Mouse (Mus musculus) WW6 (cell line): ENCODE results near the gene Pclaf.
A peak's percentile ranks its signal among the peaks of the same experiment; 100 is the strongest.

ENCODE experiments used
- DNase-seq: peaks from one replicate; pipeline ENCODE4 v3.0.0-alpha.2; 2013; ENCODE audit warnings: low read depth, low spot score

The Pclaf gene

DNA sequence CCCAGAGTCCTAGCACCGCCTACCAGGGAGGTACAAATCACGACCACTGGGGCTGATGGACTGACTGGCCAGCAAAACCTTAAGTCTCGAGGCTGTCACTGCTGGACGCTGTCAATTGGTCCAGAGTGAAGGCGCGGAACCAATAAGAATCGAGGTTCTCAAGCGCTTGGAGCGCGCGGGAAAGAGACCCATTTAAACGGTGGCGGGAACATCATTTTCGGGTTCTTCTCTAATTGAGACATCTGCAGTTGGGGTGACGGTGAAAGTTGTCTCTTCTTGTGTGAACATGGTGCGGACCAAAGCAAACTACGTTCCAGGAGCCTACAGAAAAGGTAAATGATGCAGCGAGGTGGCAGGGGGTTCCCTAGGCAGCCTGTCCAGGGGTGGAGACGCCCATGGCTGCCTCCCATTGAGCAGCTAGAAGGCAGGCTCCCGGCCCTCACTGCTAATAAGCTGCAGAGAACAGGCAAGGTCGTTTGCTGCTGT is at the start of gene Pclaf:
Gene Pclaf (plus strand): TSS at position 95 of the 486 bp plus-strand sequence.
- DNase-seq = no peak

DNA sequence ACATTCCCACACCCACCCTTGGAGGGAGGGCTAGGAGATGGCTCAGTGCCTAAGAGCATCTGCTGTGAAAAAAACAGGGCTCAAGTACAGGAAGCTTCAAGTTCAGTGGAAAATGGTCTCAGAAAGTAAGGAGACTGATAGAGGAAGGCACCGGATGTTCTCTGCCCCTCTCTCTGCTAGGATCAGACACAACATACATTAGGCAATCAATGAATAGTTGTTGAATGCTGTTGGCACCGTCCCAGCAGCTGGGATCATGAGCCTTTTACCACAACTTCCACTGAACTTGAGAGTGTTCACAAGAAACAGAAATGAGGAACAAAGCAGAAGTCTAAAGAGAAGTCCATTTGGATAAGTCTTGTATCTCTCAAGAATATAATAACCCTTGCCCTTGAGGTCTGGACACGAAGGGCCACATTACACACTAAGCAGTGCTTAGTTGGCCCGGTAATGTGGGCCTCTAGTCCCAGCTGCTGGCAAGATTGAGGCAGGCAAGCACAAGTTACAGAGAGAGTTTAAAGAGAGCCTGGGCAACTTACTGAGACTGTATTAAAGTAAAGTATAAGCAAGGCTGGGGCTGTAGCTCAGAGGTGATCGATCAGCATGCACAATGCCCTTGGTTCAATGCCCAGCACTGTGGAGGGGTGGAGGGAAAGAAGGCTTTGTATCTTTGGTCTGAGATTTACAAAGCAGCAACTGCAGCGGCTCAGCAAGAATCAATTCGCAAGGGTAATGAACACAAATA is 45.4 kb upstream of the Pclaf start:
- no peak for DNase-seq

DNA sequence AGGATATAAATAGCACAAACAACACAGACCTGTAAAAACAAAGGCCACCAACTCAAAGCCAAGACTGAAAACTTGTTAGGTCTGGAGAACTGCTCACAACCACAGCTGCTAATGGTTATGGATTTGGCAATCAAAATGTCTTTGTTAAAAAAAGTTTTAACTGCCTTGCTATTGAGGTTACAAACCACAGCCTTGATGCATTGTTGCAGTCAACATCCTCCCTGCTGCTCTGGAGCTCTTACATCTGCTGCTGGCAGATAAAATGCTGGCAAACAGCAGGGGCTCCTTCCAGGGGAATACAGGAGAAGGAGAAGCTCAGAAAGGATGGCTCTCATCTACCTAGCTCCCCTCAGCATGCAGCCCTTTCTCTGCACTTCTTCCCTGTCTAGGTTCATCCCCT is 41.9 kb upstream of the Pclaf start:
- no peak for DNase-seq

- DNase-seq = no peak
Measured at GRCm38 (mm10) chr9:65850203-65850602, 39.8 kb upstream of the Pclaf start.

DNA sequence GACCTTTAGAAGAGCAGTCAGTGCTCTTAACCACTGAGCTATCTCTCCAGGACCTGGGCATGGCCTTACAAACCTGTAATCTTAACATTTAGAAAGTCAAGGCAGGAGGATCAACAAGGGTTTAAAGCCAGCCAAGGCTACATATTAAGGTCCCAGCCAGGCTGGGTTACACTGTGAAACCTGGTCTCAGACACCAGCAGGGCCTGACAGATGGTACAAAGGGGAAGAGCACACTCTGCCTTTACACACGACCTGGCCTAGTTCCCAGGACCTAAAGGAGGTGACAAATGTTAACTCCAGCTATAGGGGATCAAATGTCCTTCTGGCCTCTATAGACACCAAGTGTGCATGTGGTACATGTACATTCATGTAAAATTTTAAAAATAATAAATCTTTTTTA is 30.4 kb upstream of the Pclaf start:
- DNase-seq = no peak

- peak; percentile 72 for DNase-seq
Measured at GRCm38 (mm10) chr9:65884564-65885315, 5.3 kb upstream of the Pclaf start.

GRCm38 (mm10) chr9:65891126-65891525 is 1.1 kb downstream of the Pclaf start:
- DNase-seq = no peak

DNA sequence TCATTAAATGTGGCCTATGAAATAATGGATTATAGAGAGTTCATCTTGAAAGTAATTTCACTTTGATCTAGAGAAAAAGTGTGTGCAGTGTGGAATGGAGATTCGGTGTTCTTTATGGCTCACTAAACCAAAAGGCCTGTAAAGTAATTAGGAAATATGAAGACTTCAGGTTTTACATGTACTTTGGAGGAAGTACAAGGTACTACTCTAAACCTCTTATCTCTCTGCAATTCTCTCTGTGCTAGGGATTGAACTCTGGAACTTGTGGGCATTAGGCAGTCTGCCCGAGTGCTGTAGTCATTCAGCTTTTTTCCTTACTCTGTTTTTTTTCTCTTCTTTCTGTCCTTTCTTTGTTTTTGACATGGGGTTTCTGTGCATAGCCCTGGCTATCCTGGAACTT is 6.9 kb downstream of the Pclaf start:
- no peak for DNase-seq

DNA sequence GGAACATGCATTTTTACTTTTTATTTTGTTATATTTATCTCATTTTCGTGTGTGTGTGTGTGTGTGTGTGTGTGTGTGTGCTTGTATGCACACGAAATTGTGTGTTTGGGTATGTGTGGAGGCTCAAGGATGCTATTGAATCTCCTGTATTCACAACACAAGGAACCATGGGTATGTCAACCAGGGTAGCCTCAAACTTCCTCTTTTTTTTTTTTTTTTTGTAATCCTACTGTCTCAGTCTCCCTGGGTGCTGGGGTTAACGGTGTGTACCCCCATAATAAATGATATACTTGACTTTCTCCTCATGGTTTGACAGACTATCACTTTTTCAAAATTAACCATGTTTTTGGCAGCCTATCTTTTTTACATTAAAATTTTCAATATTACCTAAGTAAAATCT is 12.8 kb downstream of the Pclaf start:
- no peak for DNase-seq

GRCm38 (mm10) chr9:65903419-65903818 is 13.4 kb downstream of the Pclaf start:
- no peak for DNase-seq

GRCm38 (mm10) chr9:65908394-65909300 is 18.6 kb downstream of the Pclaf start, which contains the start of the genes Trip4 and Csnk1g1:
Gene Trip4 (minus strand): TSS chr9:65908794.
Gene Csnk1g1 (plus strand): TSS chr9:65908924.
- peak; percentile 91 for DNase-seq

- no peak for DNase-seq
Measured at GRCm38 (mm10) chr9:65909301-65909801, 19.3 kb downstream of the Pclaf start.

GRCm38 (mm10) chr9:65909837-65910236 is 19.8 kb downstream of the Pclaf start:
- DNase-seq = no peak

DNA sequence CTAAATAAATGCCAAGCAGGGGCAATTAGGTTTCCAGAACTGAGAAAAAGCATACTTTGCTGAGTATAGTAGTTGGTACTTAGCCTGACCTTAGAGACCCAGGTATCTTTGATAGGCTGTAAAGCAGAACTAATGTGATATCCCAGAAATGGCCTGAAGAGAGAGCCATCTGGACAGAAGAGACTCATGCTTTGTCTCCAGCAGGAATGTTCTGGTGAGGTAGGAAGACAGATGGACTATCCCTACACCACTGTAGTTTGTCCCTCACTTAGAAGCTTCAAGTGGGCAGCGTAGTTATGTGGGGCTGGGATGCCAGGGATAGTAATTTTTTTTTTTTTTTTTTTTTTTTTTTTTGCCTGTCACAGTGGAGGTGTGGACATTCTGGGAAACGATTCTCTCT is 23.9 kb downstream of the Pclaf start:
- no peak for DNase-seq

DNA sequence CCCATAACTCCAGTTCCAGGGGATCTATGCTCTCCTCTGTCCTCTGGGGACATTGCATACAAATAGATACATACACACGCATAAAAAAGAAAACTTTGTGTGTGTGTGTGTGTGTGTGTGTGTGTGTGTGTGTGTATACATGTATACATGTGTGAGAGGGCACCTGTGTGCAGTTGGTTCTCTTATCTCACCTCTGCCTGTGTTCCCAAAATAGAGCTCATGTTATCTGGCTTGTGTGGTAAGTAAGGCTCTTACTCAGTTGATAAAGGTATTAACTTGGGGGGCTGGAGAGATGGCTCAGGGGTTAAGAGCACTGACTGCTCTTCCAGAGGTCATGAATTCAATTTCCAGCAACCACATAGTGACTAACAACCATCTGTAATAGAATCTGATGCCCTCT is 27.0 kb downstream of the Pclaf start:
- no peak for DNase-seq

- no peak for DNase-seq
Measured at GRCm38 (mm10) chr9:65928456-65928855, 38.4 kb downstream of the Pclaf start.

GRCm38 (mm10) chr9:65929826-65930225 is 39.8 kb downstream of the Pclaf start:
- DNase-seq = no peak

DNA sequence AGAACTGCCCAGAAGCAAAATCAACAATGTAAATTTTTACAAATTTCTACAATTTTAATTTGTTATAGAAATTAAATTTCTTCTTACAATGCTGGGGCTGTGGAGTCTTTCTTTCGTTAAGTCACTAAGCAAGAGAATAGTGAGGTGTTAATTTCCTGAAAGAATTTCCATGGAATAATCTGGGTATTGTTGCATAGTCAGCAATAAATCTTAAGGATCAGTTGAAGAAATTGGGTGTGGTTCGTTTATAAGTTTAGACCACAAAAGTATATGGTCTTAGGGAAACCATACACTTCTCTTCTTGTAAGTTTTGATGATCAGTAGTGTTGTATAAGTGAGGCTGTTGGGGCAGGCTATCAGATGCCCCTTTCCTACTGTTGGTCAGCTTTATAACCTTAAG is 47.5 kb downstream of the Pclaf start:
- DNase-seq = no peak

GRCm38 (mm10) chr9:65951082-65951587 is 61.1 kb downstream of the Pclaf start:
- no peak for DNase-seq
